Mouse (Mus musculus) left cerebral cortex, postnatal 14 days (tissue): Measurements from ENCODE around the gene Tenm3. TPM values are rescaled to one million over a fixed set of nuclear protein-coding genes. Genes with fewer than 3 reads are reported as not detected.

Experiments
- DNase-seq, 2 experiments: peaks; one replicate each; pipeline ENCODE4 v3.0.0; 2021 to 2022; ENCODE audit warnings: low spot score in 2 of 2, mixed read lengths in 1 of 2
- intact Hi-C: fragments of 180-260 bp; cut with DNase I; formaldehyde crosslinking; loops from one replicate; pipeline ENCODE4 v1.15.1; 2025
- total RNA-seq, 2 experiments: library from RNA; stranded (reverse); gene quantifications; 2 replicates each; pipeline ENCODE4 v1.2.3; 2021

Gene Tenm3
- total RNA-seq, 2 experiments from 2014 or later = 80.8 to 102 TPM

- intact Hi-C loops = no loop called here
- DNase-seq = no peak
Measured at GRCm38 (mm10) chr8:48819348-48819747, 24.4 kb downstream of the Tenm3 start.

- intact Hi-C loops = no loop called here
- no peak for DNase-seq
Measured at GRCm38 (mm10) chr8:48816941-48817340, 26.8 kb downstream of the Tenm3 start.

GRCm38 (mm10) chr8:48812196-48812741, 31.5 kb downstream of the Tenm3 start:
- intact Hi-C loops = no loop called here

GRCm38 (mm10) chr8:48810615-48811014, 33.1 kb downstream of the Tenm3 start:
- intact Hi-C loops = no loop called here
- DNase-seq = no peak

More at GRCm38 (mm10) chr8:48812196-48812741, 31.5 kb downstream of the Tenm3 start:
- DNase-seq = no peak

GRCm38 (mm10) chr8:48809104-48809503, 34.6 kb downstream of the Tenm3 start:
- no peak for DNase-seq
- intact Hi-C loops = no loop called here

GRCm38 (mm10) chr8:48803070-48803469, 40.7 kb downstream of the Tenm3 start:
- no peak for DNase-seq
- intact Hi-C loops = no loop called here

GRCm38 (mm10) chr8:48802231-48802630, 41.5 kb downstream of the Tenm3 start:
- no peak for DNase-seq
- intact Hi-C loops = no loop called here

- intact Hi-C loops = no loop called here
- peak in 1 of 2 experiments; percentile 11 for DNase-seq
Measured at GRCm38 (mm10) chr8:48797955-48798359, 45.8 kb downstream of the Tenm3 start.

GRCm38 (mm10) chr8:48794285-48794684, 49.5 kb downstream of the Tenm3 start:
- intact Hi-C loops = no loop called here
- no peak for DNase-seq

GRCm38 (mm10) chr8:48793729-48794128, 50.0 kb downstream of the Tenm3 start:
- intact Hi-C loops = no loop called here
- no peak for DNase-seq

- intact Hi-C loops = no loop called here
- peak in 1 of 2 experiments; percentile 10 for DNase-seq
Measured at GRCm38 (mm10) chr8:48792587-48793326, 51.0 kb downstream of the Tenm3 start.

- intact Hi-C loops = no loop called here
- DNase-seq = no peak
Measured at GRCm38 (mm10) chr8:48783308-48783707, 60.4 kb downstream of the Tenm3 start.

- no peak for DNase-seq
- intact Hi-C loops = no loop called here
Measured at GRCm38 (mm10) chr8:48780628-48781027, 63.1 kb downstream of the Tenm3 start.

GRCm38 (mm10) chr8:48779194-48779593, 64.6 kb downstream of the Tenm3 start:
- intact Hi-C loops = no loop called here
- DNase-seq = no peak

- peak in 1 of 2 experiments; percentile 53 for DNase-seq
- intact Hi-C loops = no loop called here
Measured at GRCm38 (mm10) chr8:48776081-48776480, 67.7 kb downstream of the Tenm3 start.

GRCm38 (mm10) chr8:48775531-48776037, 68.2 kb downstream of the Tenm3 start:
- intact Hi-C loops = no loop called here
- DNase-seq = no peak

- DNase-seq = no peak
- intact Hi-C loops = no loop called here
Measured at GRCm38 (mm10) chr8:48774837-48775236, 68.9 kb downstream of the Tenm3 start.

GRCm38 (mm10) chr8:48766545-48767234, 77.1 kb downstream of the Tenm3 start:
- no peak for DNase-seq
- intact Hi-C loops = no loop called here

- intact Hi-C loops = no loop called here
- DNase-seq = no peak
Measured at GRCm38 (mm10) chr8:48765212-48765611, 78.5 kb downstream of the Tenm3 start.

GRCm38 (mm10) chr8:48764011-48764410, 79.7 kb downstream of the Tenm3 start:
- intact Hi-C loops = no loop called here
- DNase-seq = peak in 1 of 2 experiments; percentile 15
